Mouse (Mus musculus) frontal cortex, postnatal 10 days (tissue): ENCODE measurements around the gene Tctex1d2.
A peak's percentile ranks its signal among the peaks of the same experiment; 100 is the strongest.

Experiments
- DNase-seq, 2 experiments: peaks; one replicate each; pipeline ENCODE4 v3.0.0; 2022; ENCODE audit warnings: low spot score in 2 of 2, mixed read lengths in 1 of 2

Gene Tctex1d2

GRCm38 (mm10) chr16:32419517-32420483 is at the start of gene Tctex1d2:
TSS of gene Tctex1d2 (plus strand) at chr16:32419702.
- peak; percentile 92 to 94 for DNase-seq

- no peak for DNase-seq
Measured at GRCm38 (mm10) chr16:32371351-32371750, 48.2 kb upstream of the Tctex1d2 start.

- DNase-seq = no peak
Measured at GRCm38 (mm10) chr16:32379575-32379974, 39.9 kb upstream of the Tctex1d2 start.

GRCm38 (mm10) chr16:32382901-32383300 is 36.6 kb upstream of the Tctex1d2 start:
- no peak for DNase-seq

- no peak for DNase-seq
Measured at GRCm38 (mm10) chr16:32384885-32385284, 34.6 kb upstream of the Tctex1d2 start.

- no peak for DNase-seq
Measured at GRCm38 (mm10) chr16:32386826-32387225, 32.7 kb upstream of the Tctex1d2 start.

GRCm38 (mm10) chr16:32389049-32389448 is 30.5 kb upstream of the Tctex1d2 start:
- no peak for DNase-seq

GRCm38 (mm10) chr16:32389841-32390240 is 29.7 kb upstream of the Tctex1d2 start:
- DNase-seq = no peak

GRCm38 (mm10) chr16:32390882-32391281 is 28.6 kb upstream of the Tctex1d2 start:
- DNase-seq = no peak

GRCm38 (mm10) chr16:32395679-32396540 is 23.6 kb upstream of the Tctex1d2 start:
- DNase-seq = no peak

- no peak for DNase-seq
Measured at GRCm38 (mm10) chr16:32396541-32396835, 23.0 kb upstream of the Tctex1d2 start.

- no peak for DNase-seq
Measured at GRCm38 (mm10) chr16:32398206-32398605, 21.3 kb upstream of the Tctex1d2 start.

- DNase-seq = no peak
Measured at GRCm38 (mm10) chr16:32400267-32400666, 19.2 kb upstream of the Tctex1d2 start, which contains the start of gene Tm4sf19. TSS of gene Tm4sf19 (plus strand) at chr16:32400506.

GRCm38 (mm10) chr16:32401335-32401965 is 18.1 kb upstream of the Tctex1d2 start:
- DNase-seq = no peak

- no peak for DNase-seq
Measured at GRCm38 (mm10) chr16:32402818-32403217, 16.7 kb upstream of the Tctex1d2 start.

GRCm38 (mm10) chr16:32405716-32406115 is 13.8 kb upstream of the Tctex1d2 start:
- DNase-seq = no peak

GRCm38 (mm10) chr16:32406671-32407070 is 12.8 kb upstream of the Tctex1d2 start:
- DNase-seq = no peak

GRCm38 (mm10) chr16:32407730-32408129 is 11.8 kb upstream of the Tctex1d2 start:
- no peak for DNase-seq

GRCm38 (mm10) chr16:32417457-32417856 is 2.0 kb upstream of the Tctex1d2 start:
- DNase-seq = no peak

- no peak for DNase-seq
Measured at GRCm38 (mm10) chr16:32427506-32427905, 8.0 kb downstream of the Tctex1d2 start.

- peak; percentile 87 to 89 for DNase-seq
Measured at GRCm38 (mm10) chr16:32430474-32431046, 11.1 kb downstream of the Tctex1d2 start, which contains the start of gene Pcyt1a. TSS of gene Pcyt1a (plus strand) at chr16:32430921.
